Mouse (Mus musculus): ENCODE measurements around the gene Usp42. TPM values are rescaled to one million over a fixed set of nuclear protein-coding genes. Genes with fewer than 3 reads are reported as not detected.
A peak's percentile ranks its signal among the peaks of the same experiment; 100 is the strongest.

The Usp42 gene
- polyA plus RNA-seq, 1 experiment from 2014 or later = 9.7 TPM

- no peak for ATAC-seq (replicated peaks; ENCODE audit: extremely low read depth, insufficient read depth, low FRiP score)
- H3K9ac ChIP-seq (ENCODE audit: low read length) = no peak overlapping the region
- H3K4me2 ChIP-seq (ENCODE audit: low read depth, low read length) = no peak overlapping the region
- H3K4me1 ChIP-seq (ENCODE audit: control insufficient read depth, insufficient read depth, low read length) = peaks cover 52% of the 10 kb centered on the region
- no peaks in the 10 kb centered on the region for H3K27me3 ChIP-seq (ENCODE audit: control insufficient read depth, insufficient read depth, low read length)
- H3K36me3 ChIP-seq (ENCODE audit: control insufficient read depth, insufficient read depth) = no peaks in the 10 kb centered on the region
- no peaks in the 10 kb centered on the region for H3K9me3 ChIP-seq (replicated peaks; ENCODE audit: control insufficient read depth, low read length)
- H3K27ac ChIP-seq (ENCODE audit: low read length) = no peak overlapping the region
- no peak overlapping the region for H3K4me3 ChIP-seq (ENCODE audit: low read length)
- 70% methylated on average over 1 of the region's 1 CpGs for WGBS
These were observed 66.1 kb downstream of the Usp42 start for GRCm38 (mm10) chr5:143666015-143666414.

- Histone ChIP-seq H3K27me3 (ENCODE audit: control insufficient read depth, insufficient read depth, low read length) (no peaks in the 10 kb centered on the region), H3K4me3 (ENCODE audit: low read length) (no peak overlapping the region), H3K27ac (ENCODE audit: low read length) (peak overlapping the region; percentile 39; the same call in 1 of the 2 replicates), H3K4me1 (ENCODE audit: control insufficient read depth, insufficient read depth, low read length) (peaks cover 52% of the 10 kb centered on the region), H3K9me3 (replicated peaks; ENCODE audit: control insufficient read depth, low read length) (no peaks in the 10 kb centered on the region), H3K36me3 (ENCODE audit: control insufficient read depth, insufficient read depth) (no peaks in the 10 kb centered on the region), H3K9ac (ENCODE audit: low read length) (no peak overlapping the region), H3K4me2 (ENCODE audit: low read depth, low read length) (no peak overlapping the region)
- 64% methylated on average over 2 of the region's 2 CpGs for WGBS
- ATAC-seq (replicated peaks; ENCODE audit: extremely low read depth, insufficient read depth, low FRiP score) = no peak
These were observed 66.5 kb downstream of the Usp42 start for GRCm38 (mm10) chr5:143665561-143665960.

- 44% methylated on average over 7 of the region's 7 CpGs for WGBS
These were observed 68.9 kb downstream of the Usp42 start for GRCm38 (mm10) chr5:143663074-143663687.

More at GRCm38 (mm10) chr5:143663074-143663687, 68.9 kb downstream of the Usp42 start:
- no peak overlapping the region for H3K4me3 ChIP-seq (ENCODE audit: low read length)
- ATAC-seq (replicated peaks; ENCODE audit: extremely low read depth, insufficient read depth, low FRiP score) = no peak
- H3K9me3 ChIP-seq (replicated peaks; ENCODE audit: control insufficient read depth, low read length) = no peaks in the 10 kb centered on the region
- H3K4me2 ChIP-seq (ENCODE audit: low read depth, low read length) = no peak overlapping the region
- H3K9ac ChIP-seq (ENCODE audit: low read length) = no peak overlapping the region
- no peaks in the 10 kb centered on the region for H3K36me3 ChIP-seq (ENCODE audit: control insufficient read depth, insufficient read depth)
- peaks cover 42% of the 10 kb centered on the region for H3K4me1 ChIP-seq (ENCODE audit: control insufficient read depth, insufficient read depth, low read length)
- H3K27me3 ChIP-seq (ENCODE audit: control insufficient read depth, insufficient read depth, low read length) = no peaks in the 10 kb centered on the region
- H3K27ac ChIP-seq (ENCODE audit: low read length) = peak overlapping the region; percentile 27; the same call in 1 of the 2 replicates

Other genes with a start within 250 kb of the Usp42 start
- 340 and 342 TPM in 2 replicates for gene Rac1, start 204.2 kb downstream of the Usp42 start, polyA plus RNA-seq (2015; fragmentation: Nextera tagmentation; extraction: Ambion mirVana)
- gene Cyth3, start 109.8 kb downstream of the Usp42 start, polyA plus RNA-seq (2015; fragmentation: Nextera tagmentation; extraction: Ambion mirVana) = 59.2 and 59.4 TPM in 2 replicates
- 26.3 and 26.4 TPM in 2 replicates for gene Eif2ak1, start 85.5 kb upstream of the Usp42 start, polyA plus RNA-seq (2015; fragmentation: Nextera tagmentation; extraction: Ambion mirVana)
- gene Ankrd61, start 165.4 kb upstream of the Usp42 start, polyA plus RNA-seq (2015; fragmentation: Nextera tagmentation; extraction: Ambion mirVana) = 0.28 and 0.41 TPM in 2 replicates
- gene Aimp2, start 177.6 kb upstream of the Usp42 start, polyA plus RNA-seq (2015; fragmentation: Nextera tagmentation; extraction: Ambion mirVana) = 91.4 and 91.5 TPM in 2 replicates
- 16.7 and 17.6 TPM in 2 replicates for gene Pms2, start 177.7 kb upstream of the Usp42 start, polyA plus RNA-seq (2015; fragmentation: Nextera tagmentation; extraction: Ambion mirVana)
- gene Gm42421, start 195.9 kb upstream of the Usp42 start, polyA plus RNA-seq (2015; fragmentation: Nextera tagmentation; extraction: Ambion mirVana) = 0.46 TPM in 1 of 2 replicates, not detected in the other
- 1.1 and 1.9 TPM in 2 replicates for gene Rsph10b, start 200.8 kb upstream of the Usp42 start, polyA plus RNA-seq (2015; fragmentation: Nextera tagmentation; extraction: Ambion mirVana)

Measured in heart, embryonic 16.5 days (tissue).